15 mouse cellular contexts compared by ENCODE assay signal in the genomic region with DNA sequence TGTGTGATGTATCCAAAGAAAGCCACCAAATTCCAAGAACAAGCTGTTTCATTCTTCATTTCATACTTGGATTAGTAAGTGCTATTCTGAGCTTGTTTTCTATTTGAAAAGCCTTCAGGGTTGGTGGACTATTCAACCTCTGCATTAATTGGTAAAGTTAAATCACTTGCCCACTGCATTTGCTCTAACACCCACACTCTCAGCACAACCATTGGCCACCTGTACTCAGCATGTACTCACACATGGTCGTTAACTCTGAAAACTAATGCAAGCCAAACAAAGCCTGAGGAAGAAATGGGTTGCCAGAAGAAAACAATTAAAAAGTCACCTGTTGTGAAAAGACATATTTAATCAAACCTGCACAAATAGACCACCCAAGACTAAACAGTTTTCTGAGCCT.
"Had no signal": no experiment of that assay in that cellular context is flagged by ENCODE, and none has a peak within 500 bp of the region (broad histone marks: within the 10 kb centered on the region; RNA-seq: fewer than 3 reads in every experiment).

No protein-coding gene starts in this region.

- H3K4me3 ChIP-seq: layer of hippocampus, adult 2 months; left cerebral cortex, adult 2 months; liver, embryonic 13.5 days; midbrain, embryonic 12.5 days; midbrain, embryonic 15.5 days; neural tube, embryonic 12.5 days; neural tube, embryonic 15.5 days had no signal

- H3K4me1 ChIP-seq: liver, embryonic 13.5 days; midbrain, embryonic 12.5 days; midbrain, embryonic 15.5 days; neural tube, embryonic 12.5 days; neural tube, embryonic 15.5 days had no signal

- H3K36me3 ChIP-seq: liver, embryonic 13.5 days; midbrain, embryonic 12.5 days; midbrain, embryonic 15.5 days; neural tube, embryonic 12.5 days; neural tube, embryonic 15.5 days had no signal

- H3K27ac ChIP-seq: layer of hippocampus, adult 2 months; left cerebral cortex, adult 2 months; liver, embryonic 13.5 days; macrophage; midbrain, embryonic 12.5 days; midbrain, embryonic 15.5 days; neural tube, embryonic 12.5 days; neural tube, embryonic 15.5 days had no signal

- ATAC-seq: midbrain, embryonic 15.5 days had no signal

- H3K27me3 ChIP-seq: liver, embryonic 13.5 days; midbrain, embryonic 12.5 days; midbrain, embryonic 15.5 days; neural tube, embryonic 12.5 days; neural tube, embryonic 15.5 days had no signal

- H3K9me3 ChIP-seq: liver, embryonic 13.5 days; midbrain, embryonic 12.5 days; midbrain, embryonic 15.5 days; neural tube, embryonic 12.5 days; neural tube, embryonic 15.5 days had no signal

- DNase-seq: kidney, adult 18-20 months; kidney, postnatal 25 days; layer of hippocampus, adult 9-11 months; liver, embryonic 13.5 days; lung, adult 2 months; retina, postnatal 1 day; thymus, adult 18-20 months; thymus, postnatal 36 days had no signal

- H3K4me2 ChIP-seq: liver, embryonic 13.5 days; midbrain, embryonic 12.5 days; midbrain, embryonic 15.5 days; neural tube, embryonic 12.5 days; neural tube, embryonic 15.5 days had no signal

- H3K9ac ChIP-seq: liver, embryonic 13.5 days; midbrain, embryonic 12.5 days; midbrain, embryonic 15.5 days; neural tube, embryonic 12.5 days; neural tube, embryonic 15.5 days had no signal
